19 mouse cellular contexts compared by ENCODE assay signal in the genomic region with DNA sequence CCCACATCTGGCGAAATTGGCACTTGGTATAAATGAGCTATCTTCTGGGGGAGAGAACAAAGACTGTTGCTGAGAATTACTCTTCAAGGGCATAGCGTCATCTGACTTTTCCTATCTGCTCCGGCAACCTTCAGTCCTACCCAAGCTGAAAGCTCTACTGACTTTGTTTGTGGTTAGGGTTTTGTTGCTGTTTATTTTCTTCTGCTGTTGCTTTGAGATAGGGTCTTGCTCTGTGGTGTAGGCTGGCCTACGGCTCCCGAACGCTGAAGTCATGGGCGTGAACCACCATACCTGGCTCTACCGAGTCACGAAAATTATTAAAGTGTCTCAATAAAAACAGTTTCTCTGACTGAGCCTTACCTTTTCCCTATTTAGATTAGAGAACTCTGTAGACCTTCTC. TPM values are rescaled to one million over a fixed set of nuclear protein-coding genes. Genes with fewer than 3 reads are reported as not detected.
DNase-seq lines count a peak whose midpoint lies in the region; ATAC-seq and TF ChIP-seq lines count a peak whose summit lies in the region.
"Had no signal": no experiment of that assay in that cellular context is flagged by ENCODE, and none has a peak within 500 bp of the region (broad histone marks: within the 10 kb centered on the region; RNA-seq: fewer than 3 reads in every experiment).

No protein-coding gene starts in this region.

- H3K4me3 ChIP-seq in liver, embryonic 14.5 days (ENCODE audit: insufficient read depth in 1 of 2, low read depth in 2 of 2, low read length in 2 of 2) = no peak overlapping the region
- H3K4me3 ChIP-seq: embryonic facial prominence, embryonic 12.5 days; gastrocnemius, adult 2 months; heart, embryonic 12.5 days; hindbrain, embryonic 15.5 days had no signal

- no peaks in the 10 kb centered on the region for H3K27me3 ChIP-seq in liver, embryonic 14.5 days (ENCODE audit: control insufficient read depth, insufficient read depth, low read length)
- H3K27me3 ChIP-seq: CH12.LX; embryonic facial prominence, embryonic 12.5 days; heart, embryonic 12.5 days; hindbrain, embryonic 15.5 days had no signal

- H3K4me2 ChIP-seq in liver, embryonic 14.5 days (ENCODE audit: low read depth) = no peak overlapping the region
- H3K4me2 ChIP-seq: embryonic facial prominence, embryonic 12.5 days; heart, embryonic 12.5 days; hindbrain, embryonic 15.5 days had no signal

- TF ChIP-seq EP300 in liver, embryonic 14.5 days (IDR thresholded peaks at IDR 0.05; ENCODE audit: low read depth) = no peak

- intact Hi-C loops in left cerebral cortex, postnatal 4 days (cut with DNase I) = no loop called here

- H3K9ac ChIP-seq in liver, embryonic 14.5 days (replicated peaks) = no peak overlapping the region
- H3K9ac ChIP-seq: embryonic facial prominence, embryonic 12.5 days; heart, embryonic 12.5 days; hindbrain, embryonic 15.5 days had no signal

- H3K9me3 ChIP-seq in liver, embryonic 14.5 days (ENCODE audit: control insufficient read depth, low read length) = no peaks in the 10 kb centered on the region
- H3K9me3 ChIP-seq: embryonic facial prominence, embryonic 12.5 days; heart, embryonic 12.5 days; hindbrain, embryonic 15.5 days had no signal

- H3K36me3 ChIP-seq in liver, embryonic 14.5 days (replicated peaks; ENCODE audit: control insufficient read depth, insufficient read depth, low read depth) = no peaks in the 10 kb centered on the region
- H3K36me3 ChIP-seq: embryonic facial prominence, embryonic 12.5 days; heart, embryonic 12.5 days; hindbrain, embryonic 15.5 days had no signal

- peak; percentile 16 for DNase-seq in c-Kit-positive CD71-positive TER-119-negative erythroid progenitor cells, embryonic 14.5 days (ENCODE audit: low read depth)
- DNase-seq in liver, embryonic 14.5 days (ENCODE audit: low read depth in 3 of 3, low spot score in 3 of 3) = no peak
- no peak for DNase-seq in adipocyte (ENCODE audit: low spot score)
- no peak for DNase-seq in right cerebral cortex, adult 2 months (ENCODE audit: low spot score in 2 of 2)
- DNase-seq in left cerebral cortex, postnatal 4 days = no peak
- DNase-seq: adrenal gland, adult 8-10 months; adrenal gland, postnatal 36 days; cerebellum, adult 11 months; cerebellum, adult 8-10 months; cerebellum, postnatal 25 days; gastrocnemius, adult 2 months; gastrocnemius, postnatal 25 days had no signal

- H3K4me1 ChIP-seq in liver, embryonic 14.5 days (replicated peaks; ENCODE audit: control insufficient read depth in 2 of 2, insufficient read depth in 2 of 2, low read length in 1 of 2) = peaks cover 0 to 8% of the 10 kb centered on the region in 2 experiments; a peak in 2 of 4 replicates
- H3K4me1 ChIP-seq: embryonic facial prominence, embryonic 12.5 days; heart, embryonic 12.5 days; hindbrain, embryonic 15.5 days had no signal

- 50% methylated on average over 9 of the region's 9 CpGs for WGBS in liver, embryonic 14.5 days (ENCODE audit: insufficient replicate concordance)

- no peak for TF ChIP-seq CTCF in liver, embryonic 14.5 days (IDR thresholded peaks at IDR 0.05; ENCODE audit: low read depth)

- ATAC-seq in erythroid progenitor cell, adult 5-6 weeks (replicated peaks; ENCODE audit: low FRiP score, poor library complexity, severe bottlenecking) = peak; percentile 70
- ATAC-seq in liver, embryonic 14.5 days (ENCODE audit: insufficient read depth) = peak; percentile 66; the same call in 1 of the 2 replicates
- ATAC-seq in megakaryocyte progenitor cell, adult 5-6 weeks (replicated peaks; ENCODE audit: poor library complexity) = peak; percentile 88
- ATAC-seq: forebrain, embryonic 14.5 days had no signal

- H3K27ac ChIP-seq in liver, embryonic 14.5 days = no peak overlapping the region
- H3K27ac ChIP-seq: embryonic facial prominence, embryonic 12.5 days; gastrocnemius, adult 2 months; hindbrain, embryonic 15.5 days had no signal

RNA-seq across cellular contexts. Expression of a gene that starts 22.2 kb away (rescaled TPM):
- 21.4 and 29.2 TPM in 2 replicates for total RNA-seq in erythroid progenitor cell, adult 5-6 weeks (2015; ENCODE audit: low replicate concordance)
- 26.7 and 37.7 TPM in 2 replicates for total RNA-seq in erythroid progenitor cell, adult 5-6 weeks (2017; ENCODE audit: low replicate concordance)
- 5.1 and 7.6 TPM in 2 replicates for polyA plus RNA-seq in liver, embryonic 14.5 days (2012; rRNA removed)
- polyA plus RNA-seq in liver, embryonic 14.5 days (2014; fragmentation: Nextera tagmentation; extraction: Ambion mirVana) = 11.8 and 14.4 TPM in 2 replicates
- 21.1 and 23.8 TPM in 2 replicates for total RNA-seq in megakaryocyte progenitor cell, adult 5-6 weeks (2015)
- 22.5 and 24.0 TPM in 2 replicates for total RNA-seq in megakaryocyte progenitor cell, adult 5-6 weeks (2017)
- total RNA-seq in left cerebral cortex, postnatal 4 days (2021) = 10 to 100 TPM; 28.0 to 29.8 TPM

RNA-seq across cellular contexts. Expression of a gene that starts 44.8 kb away (rescaled TPM):
- 1.7 and 3.6 TPM in 2 replicates for total RNA-seq in erythroid progenitor cell, adult 5-6 weeks (2015; ENCODE audit: low replicate concordance)
- 2.7 and 4.2 TPM in 2 replicates for total RNA-seq in erythroid progenitor cell, adult 5-6 weeks (2017; ENCODE audit: low replicate concordance)
- polyA plus RNA-seq in liver, embryonic 14.5 days (2012; rRNA removed) = 2.2 and 2.7 TPM in 2 replicates
- polyA plus RNA-seq in liver, embryonic 14.5 days (2014; fragmentation: Nextera tagmentation; extraction: Ambion mirVana) = 2.0 TPM in 2 replicates
- total RNA-seq in megakaryocyte progenitor cell, adult 5-6 weeks (2015) = 4.4 and 5.6 TPM in 2 replicates
- 3.1 and 6.9 TPM in 2 replicates for total RNA-seq in megakaryocyte progenitor cell, adult 5-6 weeks (2017)
- total RNA-seq in left cerebral cortex, postnatal 4 days (2021) = 1 to 10 TPM; 7.3 to 7.9 TPM
